Mouse (Mus musculus): ENCODE data around the gene Gramd4.
"Not testable (repeated sequence)": the region's sequence is repeated elsewhere in the genome, so short reads cannot be mapped to it uniquely, and the experiment has no call there.

- not testable (repeated sequence) for TF ChIP-seq CTCF (IDR thresholded peaks at IDR 0.05; ENCODE audit: control insufficient read depth, insufficient read depth, insufficient read length); FOSL1 (IDR thresholded peaks at IDR 0.05; ENCODE audit: insufficient read depth, low read length, poor library complexity, severe bottlenecking); MAX (IDR thresholded peaks at IDR 0.05); USF1 (IDR thresholded peaks at IDR 0.05; ENCODE audit: low read depth); MYOD1 (IDR thresholded peaks at IDR 0.05; ENCODE audit: control insufficient read depth, insufficient read length, low read depth)
Observed at GRCm38 (mm10) chr15:86054861-86055260, 2.6 kb upstream of the Gramd4 start.
